Mouse (Mus musculus) megakaryocyte, embryonic 14.5 days (primary cell): ENCODE measurements around the gene Sdc3.

Experiments used
- FLI1 ChIP-seq: IDR thresholded peaks from 2 replicates; pipeline ENCODE4 v1.6.1; 2012; ENCODE audit warnings: low read length, inconsistent platforms, mixed read lengths
- GATA1 ChIP-seq: IDR thresholded peaks from 3 replicates; pipeline ENCODE4 v1.6.1; 2012; ENCODE audit warnings: mixed read lengths, low read length, inconsistent platforms, borderline replicate concordance

DNA sequence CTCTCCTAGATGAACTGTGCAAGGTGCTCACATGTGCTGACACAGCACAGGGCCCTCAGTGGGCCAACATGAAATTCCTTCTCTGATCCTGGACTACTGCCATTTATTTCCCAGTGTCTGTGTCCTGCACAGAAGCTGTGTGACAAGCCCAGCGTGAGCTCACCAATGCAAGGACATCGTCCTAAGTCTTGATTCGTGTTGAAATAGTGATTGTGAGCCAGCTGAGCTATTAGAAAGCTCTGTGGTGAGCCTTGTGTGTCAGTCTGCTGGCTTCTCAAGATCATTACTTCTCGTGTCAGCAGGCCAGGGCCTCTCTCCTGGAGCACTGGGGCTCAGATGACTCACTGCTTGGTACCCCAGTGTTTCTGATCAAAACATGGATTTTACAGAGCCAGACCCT, 18.4 kb upstream of the Sdc3 start:
- TF ChIP-seq GATA1, result no peak
- TF ChIP-seq FLI1, result no peak
